Mouse (Mus musculus) testis, adult 2 months (tissue): ENCODE data around the gene Aasdh. TPM values are rescaled to one million over a fixed set of nuclear protein-coding genes. Genes with fewer than 3 reads are reported as not detected.
"Not testable (repeated sequence)": the region's sequence is repeated elsewhere in the genome, so short reads cannot be mapped to it uniquely, and the experiment has no call there.

Source experiments
- H3K27ac ChIP-seq: fragments of 200-500 bp; 2 replicates; pipeline ENCODE4 v1.5.1; 2012; ENCODE audit warnings: low read depth, low read length; ENCODE audit not compliant: control insufficient read depth, insufficient read depth
- H3K27me3 ChIP-seq: fragments of 200-500 bp; 2 replicates; pipeline ENCODE4 v1.6.1; 2012; ENCODE audit warnings: mild to moderate bottlenecking, low read length, moderate library complexity; ENCODE audit not compliant: control insufficient read depth, insufficient read depth
- H3K36me3 ChIP-seq: fragments of 200-500 bp; 2 replicates; pipeline ENCODE4 v1.6.1; 2012; ENCODE audit warnings: mild to moderate bottlenecking, low read length; ENCODE audit not compliant: control insufficient read depth, insufficient read depth
- H3K4me1 ChIP-seq: fragments of 200-500 bp; 2 replicates; pipeline ENCODE4 v1.6.1; 2012; ENCODE audit warnings: low read length; ENCODE audit not compliant: control insufficient read depth, insufficient read depth
- H3K4me3 ChIP-seq: fragments of 200-500 bp; 2 replicates; pipeline ENCODE4 v1.5.1; 2012; ENCODE audit warnings: low read depth, mild to moderate bottlenecking, low read length, moderate library complexity, mixed read lengths; ENCODE audit not compliant: control insufficient read depth
- CTCF ChIP-seq: fragments of 200-500 bp; IDR thresholded peaks from 2 replicates; pipeline ENCODE4 v1.5.1; 2012; ENCODE audit warnings: low read depth, mild to moderate bottlenecking, inconsistent platforms, low read length, moderate library complexity; ENCODE audit not compliant: control insufficient read depth, insufficient read depth, insufficient replicate concordance
- POLR2A ChIP-seq: fragments of 200-500 bp; IDR thresholded peaks from 2 replicates; pipeline ENCODE4 v1.6.1; 2012; ENCODE audit warnings: low read depth, mild to moderate bottlenecking, inconsistent platforms, low read length, moderate library complexity; ENCODE audit not compliant: control insufficient read depth
- polyA plus RNA-seq: library from polyadenylated mRNA; depleted of rRNA; stranded (reverse); fragments of >200 nt; gene quantifications from 2 replicates; pipeline ENCODE4 v1.2.3, GENCODE M21; 2012

Gene Aasdh
- polyA plus RNA-seq, 1 experiment: 15.8 TPM

GRCm38 (mm10) chr5:76929180-76929877 lies 24.0 kb upstream of the Aasdh start:
- Histone ChIP-seq H3K27me3 (no peaks in the 10 kb centered on the region), H3K27ac (peak overlapping the region; percentile 36; the same call in 1 of the 2 replicates), H3K4me3 (no peak overlapping the region), H3K4me1 (no peaks in the 10 kb centered on the region), H3K36me3 (no peaks in the 10 kb centered on the region)
- no peak for TF ChIP-seq POLR2A

- H3K27ac ChIP-seq: peak overlapping the region; percentile 61
- no peak overlapping the region for H3K4me3 ChIP-seq
- TF ChIP-seq POLR2A: no peak
- TF ChIP-seq CTCF: no peak
- no peaks in the 10 kb centered on the region for H3K4me1 ChIP-seq
- no peaks in the 10 kb centered on the region for H3K27me3 ChIP-seq
- no peaks in the 10 kb centered on the region for H3K36me3 ChIP-seq
Measured at GRCm38 (mm10) chr5:76928124-76928832, 23.0 kb upstream of the Aasdh start.

GRCm38 (mm10) chr5:76924296-76924695 lies 19.0 kb upstream of the Aasdh start:
- Histone ChIP-seq H3K27ac (no peak overlapping the region), H3K4me1 (no peaks in the 10 kb centered on the region), H3K27me3 (no peaks in the 10 kb centered on the region), H3K4me3 (no peak overlapping the region), H3K36me3 (no peaks in the 10 kb centered on the region)
- TF ChIP-seq POLR2A (no peak), CTCF (no peak)

- no peak overlapping the region for H3K27ac ChIP-seq
- H3K36me3 ChIP-seq: no peaks in the 10 kb centered on the region
- no peaks in the 10 kb centered on the region for H3K27me3 ChIP-seq
- H3K4me3 ChIP-seq: no peak overlapping the region
- no peaks in the 10 kb centered on the region for H3K4me1 ChIP-seq
- TF ChIP-seq CTCF (no peak), POLR2A (no peak)
Measured at GRCm38 (mm10) chr5:76923428-76923827, 18.1 kb upstream of the Aasdh start.

- H3K27me3 ChIP-seq: no peaks in the 10 kb centered on the region
- TF ChIP-seq POLR2A (no peak), CTCF (no peak)
- no peaks in the 10 kb centered on the region for H3K4me1 ChIP-seq
- no peak overlapping the region for H3K4me3 ChIP-seq
- H3K27ac ChIP-seq: no peak overlapping the region
- H3K36me3 ChIP-seq: no peaks in the 10 kb centered on the region
Measured at GRCm38 (mm10) chr5:76922833-76923232, 17.5 kb upstream of the Aasdh start.

- H3K36me3 ChIP-seq, H3K4me1 ChIP-seq, H3K4me3 ChIP-seq, H3K27ac ChIP-seq, H3K27me3 ChIP-seq: not testable (repeated sequence)
Measured at GRCm38 (mm10) chr5:76912522-76912921, 7.2 kb upstream of the Aasdh start.

GRCm38 (mm10) chr5:76910807-76911206 lies 5.5 kb upstream of the Aasdh start:
- no peak overlapping the region for H3K4me3 ChIP-seq
- no peaks in the 10 kb centered on the region for H3K4me1 ChIP-seq
- H3K27ac ChIP-seq: no peak overlapping the region
- TF ChIP-seq POLR2A: no peak
- TF ChIP-seq CTCF: no peak
- no peaks in the 10 kb centered on the region for H3K27me3 ChIP-seq
- no peaks in the 10 kb centered on the region for H3K36me3 ChIP-seq
